Mouse (Mus musculus) small intestine, adult 2 months (tissue): Measurements from ENCODE around the gene Arid5b. TPM values are rescaled to one million over a fixed set of nuclear protein-coding genes. Genes with fewer than 3 reads are reported as not detected.

Experiments used
- H3K27ac ChIP-seq: fragments of 200-500 bp; 2 replicates; pipeline ENCODE4 v1.5.1; 2012; ENCODE audit warnings: low read depth, low read length, control low read depth, inconsistent platforms; ENCODE audit not compliant: insufficient read depth
- H3K27me3 ChIP-seq: fragments of 200-500 bp; 2 replicates; pipeline ENCODE4 v1.6.1; 2012; ENCODE audit warnings: mild to moderate bottlenecking, moderate library complexity, low read length, inconsistent platforms; ENCODE audit not compliant: control insufficient read depth, insufficient read depth
- H3K36me3 ChIP-seq: fragments of 200-500 bp; 2 replicates; pipeline ENCODE4 v1.6.1; 2012; ENCODE audit warnings: mild to moderate bottlenecking, low read length, control low read depth, inconsistent platforms; ENCODE audit not compliant: control insufficient read depth, insufficient read depth
- H3K4me1 ChIP-seq: fragments of 200-500 bp; 2 replicates; pipeline ENCODE4 v1.6.1; 2012; ENCODE audit warnings: low read length, inconsistent platforms, mixed read lengths; ENCODE audit not compliant: control insufficient read depth, insufficient read depth, insufficient read length
- H3K4me3 ChIP-seq: fragments of 200-500 bp; 2 replicates; pipeline ENCODE4 v1.5.1; 2012; ENCODE audit warnings: low read depth, mild to moderate bottlenecking, control low read depth, inconsistent platforms, low read length, moderate library complexity
- CTCF ChIP-seq: fragments of 200-500 bp; IDR thresholded peaks from 2 replicates; pipeline ENCODE4 v1.5.1; 2012; ENCODE audit warnings: low read depth, mild to moderate bottlenecking, control low read depth, inconsistent platforms, low read length, moderate library complexity, mixed read lengths; ENCODE audit not compliant: insufficient replicate concordance, insufficient read length; ENCODE audit errors: extremely low read depth
- POLR2A ChIP-seq: fragments of 200-500 bp; IDR thresholded peaks from 2 replicates; pipeline ENCODE4 v1.6.1; 2012; ENCODE audit warnings: low read depth, mild to moderate bottlenecking, control low read depth, inconsistent platforms, low read length, moderate library complexity
- WGBS: fragments of 180-500 bp; shearing (Covaris S2); methylation state at CpG from one replicate; pipeline ENCODE4 v1.1.7; 2018; 5-methylcytosine and 5-hydroxymethylcytosine counted together
- polyA plus RNA-seq: library from polyadenylated mRNA; depleted of rRNA; stranded (reverse); fragments of >200 nt; gene quantifications from 2 replicates; pipeline ENCODE4 v1.2.3, GENCODE M21; 2012

Gene Arid5b
- polyA plus RNA-seq, 1 experiment: 3.3 TPM

- Histone ChIP-seq H3K4me3 (no peak overlapping the region), H3K36me3 (peaks cover 3% of the 10 kb centered on the region), H3K27me3 (no peaks in the 10 kb centered on the region), H3K4me1 (peaks cover 11% of the 10 kb centered on the region; the same call in 1 of the 2 replicates), H3K27ac (no peak overlapping the region)
- 33% methylated on average over 10 of the region's 10 CpGs for WGBS
- no peak for TF ChIP-seq POLR2A
- no peak for TF ChIP-seq CTCF
Measured at GRCm38 (mm10) chr10:68269789-68270188, 8.8 kb downstream of the Arid5b start.

- WGBS: 28% methylated on average over 5 of the region's 5 CpGs
- Histone ChIP-seq H3K4me3 (no peak overlapping the region), H3K27ac (no peak overlapping the region)
Measured at GRCm38 (mm10) chr10:68268629-68269028, 9.9 kb downstream of the Arid5b start.

DNA sequence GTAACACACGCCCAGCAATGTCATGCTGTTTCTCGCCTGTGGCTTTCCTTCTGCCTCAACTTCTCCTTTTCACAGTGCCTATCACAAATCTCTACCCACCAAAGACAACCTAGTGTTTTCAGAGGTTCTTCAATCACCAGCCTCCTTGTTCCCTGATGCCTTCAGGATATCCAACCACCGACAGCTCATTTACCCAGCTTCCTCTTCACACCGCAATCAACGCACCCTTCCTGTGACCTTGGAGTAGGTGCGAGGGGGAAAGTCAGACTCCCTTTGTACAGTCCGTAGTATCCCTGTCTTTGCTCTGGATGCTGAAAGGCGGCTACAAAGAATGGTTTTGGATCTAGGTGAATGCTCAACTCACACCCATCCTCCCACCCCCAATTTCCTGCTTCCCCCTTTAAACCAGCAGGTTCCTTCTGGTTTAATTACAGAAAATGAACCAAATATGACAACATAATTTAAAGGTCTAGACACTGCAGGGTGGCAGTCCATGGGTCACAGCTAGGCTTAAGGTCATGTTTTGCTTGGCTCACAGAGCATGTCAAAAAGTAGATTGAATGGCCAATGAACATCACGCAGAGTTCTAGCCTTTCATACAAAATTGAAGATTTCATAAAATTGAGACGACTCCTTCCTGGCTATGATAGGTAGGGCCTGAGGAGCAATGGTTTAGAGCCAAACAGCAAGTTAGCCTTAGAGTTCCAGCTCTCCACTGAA is 14.4 kb downstream of the Arid5b start:
- Histone ChIP-seq H3K36me3 (peaks cover 3% of the 10 kb centered on the region), H3K27me3 (no peaks in the 10 kb centered on the region), H3K4me1 (peaks cover 10% of the 10 kb centered on the region; the same call in 1 of the 2 replicates), H3K4me3 (no peak overlapping the region), H3K27ac (no peak overlapping the region)
- 78% methylated on average over 10 of the region's 10 CpGs for WGBS
- TF ChIP-seq POLR2A: no peak
- TF ChIP-seq CTCF: no peak

More at GRCm38 (mm10) chr10:68268629-68269028, 9.9 kb downstream of the Arid5b start:
- Histone ChIP-seq H3K27me3 (no peaks in the 10 kb centered on the region), H3K4me1 (peaks cover 11% of the 10 kb centered on the region; the same call in 1 of the 2 replicates), H3K36me3 (peaks cover 3% of the 10 kb centered on the region)
- TF ChIP-seq CTCF: no peak
- TF ChIP-seq POLR2A: no peak

- peaks cover 3% of the 10 kb centered on the region; the same call in 1 of the 2 replicates for H3K4me1 ChIP-seq
- 46% methylated on average over 9 of the region's 9 CpGs for whole genome bisulfite sequencing
Measured at GRCm38 (mm10) chr10:68263296-68263968, 15.1 kb downstream of the Arid5b start.

GRCm38 (mm10) chr10:68259601-68260000 is 18.9 kb downstream of the Arid5b start:
- no peak for TF ChIP-seq CTCF
- no peak for TF ChIP-seq POLR2A
- no peak overlapping the region for H3K4me3 ChIP-seq
- no peaks in the 10 kb centered on the region for H3K27me3 ChIP-seq
- WGBS: 55% methylated on average over 4 of the region's 4 CpGs
- no peak overlapping the region for H3K27ac ChIP-seq
- no peaks in the 10 kb centered on the region; the same call in 1 of the 2 replicates for H3K4me1 ChIP-seq
- no peaks in the 10 kb centered on the region; the same call in 1 of the 2 replicates for H3K36me3 ChIP-seq

More at GRCm38 (mm10) chr10:68263296-68263968, 15.1 kb downstream of the Arid5b start:
- TF ChIP-seq CTCF: no peak
- TF ChIP-seq POLR2A: no peak
- no peak overlapping the region for H3K4me3 ChIP-seq
- no peak overlapping the region for H3K27ac ChIP-seq
- no peaks in the 10 kb centered on the region for H3K27me3 ChIP-seq
- H3K36me3 ChIP-seq: peaks cover 3% of the 10 kb centered on the region

- TF ChIP-seq CTCF: no peak
- no peak for TF ChIP-seq POLR2A
- Histone ChIP-seq H3K4me1 (peaks cover 2% of the 10 kb centered on the region; the same call in 1 of the 2 replicates), H3K27ac (no peak overlapping the region), H3K36me3 (no peaks in the 10 kb centered on the region; the same call in 1 of the 2 replicates), H3K4me3 (no peak overlapping the region), H3K27me3 (no peaks in the 10 kb centered on the region)
- WGBS: 82% methylated on average over 10 of the region's 10 CpGs
Measured at GRCm38 (mm10) chr10:68257358-68258056, 21.0 kb downstream of the Arid5b start.
